Mouse (Mus musculus) left cerebral cortex, adult 9 months (tissue): ENCODE data around the gene Onecut1.

Experiments
- DNase-seq, 2 experiments: peaks; one replicate each; pipeline ENCODE4 v3.0.0; 2022; ENCODE audit warnings: low spot score in 2 of 2

Gene Onecut1

DNA sequence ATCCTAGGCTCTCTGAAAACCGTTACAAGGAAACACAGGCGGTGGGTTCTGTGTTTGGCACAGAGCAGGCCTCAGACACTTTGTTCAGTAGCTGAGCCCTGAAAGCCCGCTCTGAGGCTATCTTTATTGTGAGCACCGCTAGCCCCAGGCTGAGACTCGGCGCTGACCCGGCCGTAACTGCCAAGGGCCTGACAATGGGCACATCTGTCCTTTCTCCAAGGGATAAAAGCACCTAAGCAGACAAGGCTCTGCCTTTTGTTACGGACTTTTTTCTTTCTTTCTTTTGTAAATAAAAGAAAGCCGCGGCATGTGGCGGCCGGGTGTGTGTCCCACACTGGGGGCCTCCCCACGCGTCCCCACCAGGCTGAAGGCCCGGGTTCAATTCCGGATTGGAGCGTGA lies 1.3 kb upstream of the Onecut1 start:
- DNase-seq: no peak

DNA sequence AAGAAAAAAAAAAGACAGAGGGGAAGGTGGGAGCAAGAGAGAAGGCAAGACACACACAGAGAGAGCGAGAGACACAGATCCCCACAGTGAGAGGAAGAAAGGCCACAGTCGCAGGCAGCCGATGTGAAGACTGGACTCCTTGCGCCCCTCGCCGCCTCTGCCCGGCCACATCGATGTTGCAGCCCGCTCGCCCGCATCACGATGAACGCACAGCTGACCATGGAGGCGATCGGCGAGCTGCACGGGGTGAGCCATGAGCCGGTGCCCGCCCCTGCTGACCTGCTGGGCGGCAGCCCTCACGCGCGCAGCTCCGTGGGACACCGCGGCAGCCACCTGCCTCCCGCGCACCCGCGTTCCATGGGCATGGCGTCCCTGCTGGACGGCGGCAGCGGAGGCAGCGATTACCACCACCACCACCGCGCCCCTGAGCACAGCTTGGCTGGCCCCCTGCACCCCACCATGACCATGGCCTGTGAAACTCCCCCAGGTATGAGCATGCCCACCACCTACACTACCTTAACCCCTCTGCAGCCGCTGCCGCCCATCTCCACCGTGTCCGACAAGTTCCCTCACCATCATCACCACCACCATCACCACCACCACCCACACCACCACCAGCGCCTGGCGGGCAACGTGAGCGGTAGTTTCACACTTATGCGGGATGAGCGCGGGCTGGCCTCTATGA lies 517 bp downstream of the Onecut1 start:
- DNase-seq: no peak

DNA sequence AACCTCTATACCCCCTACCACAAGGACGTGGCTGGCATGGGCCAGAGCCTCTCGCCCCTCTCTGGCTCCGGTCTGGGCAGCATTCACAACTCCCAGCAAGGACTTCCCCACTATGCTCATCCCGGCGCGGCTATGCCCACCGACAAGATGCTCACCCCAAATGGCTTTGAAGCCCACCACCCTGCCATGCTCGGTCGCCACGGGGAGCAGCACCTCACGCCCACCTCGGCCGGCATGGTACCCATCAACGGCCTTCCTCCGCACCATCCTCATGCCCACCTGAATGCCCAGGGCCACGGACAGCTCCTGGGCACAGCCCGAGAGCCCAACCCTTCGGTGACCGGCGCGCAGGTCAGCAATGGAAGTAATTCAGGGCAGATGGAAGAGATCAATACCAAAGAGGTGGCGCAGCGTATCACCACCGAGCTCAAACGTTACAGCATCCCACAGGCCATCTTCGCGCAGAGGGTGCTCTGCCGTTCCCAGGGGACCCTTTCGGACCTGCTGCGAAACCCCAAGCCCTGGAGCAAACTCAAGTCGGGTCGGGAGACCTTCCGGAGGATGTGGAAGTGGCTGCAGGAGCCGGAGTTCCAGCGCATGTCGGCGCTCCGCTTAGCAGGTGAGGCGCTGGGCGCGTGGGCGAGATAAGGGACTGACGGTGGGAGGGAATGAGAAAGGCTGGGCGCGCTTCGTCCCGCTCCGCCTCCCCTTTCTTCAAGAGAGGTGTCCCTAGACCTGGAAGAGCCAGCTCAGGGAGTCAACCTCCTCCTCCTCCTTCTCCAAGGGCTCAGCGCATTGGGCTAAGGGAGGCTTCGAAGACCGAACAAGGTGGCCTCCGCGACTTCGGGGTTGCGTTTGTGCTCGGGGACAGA lies 1.3 kb downstream of the Onecut1 start:
- DNase-seq: no peak

GRCm38 (mm10) chr9:74863655-74864443 lies 2.1 kb downstream of the Onecut1 start:
- no peak for DNase-seq

DNA sequence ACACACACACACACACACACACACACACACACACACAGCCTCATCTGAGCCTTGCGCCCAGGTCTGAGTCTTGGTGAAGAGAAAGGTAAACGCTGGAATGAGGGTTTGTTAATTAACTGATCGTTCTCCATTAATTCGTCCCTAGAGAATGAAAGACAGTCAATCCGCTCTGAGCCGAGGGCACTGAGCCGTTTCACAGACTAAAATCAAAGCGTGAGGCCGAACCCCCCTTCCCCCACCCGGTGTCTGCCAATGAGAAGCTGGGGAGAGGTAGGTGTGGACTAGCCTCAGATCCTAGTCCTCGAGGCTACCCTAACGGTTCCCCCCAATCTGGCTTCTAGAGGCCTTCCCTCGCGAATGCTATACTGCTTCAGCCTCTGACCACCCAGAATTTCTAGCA lies 2.8 kb downstream of the Onecut1 start:
- DNase-seq: no peak

- no peak for DNase-seq
Measured at GRCm38 (mm10) chr9:74866596-74867313, 5.0 kb downstream of the Onecut1 start.

DNA sequence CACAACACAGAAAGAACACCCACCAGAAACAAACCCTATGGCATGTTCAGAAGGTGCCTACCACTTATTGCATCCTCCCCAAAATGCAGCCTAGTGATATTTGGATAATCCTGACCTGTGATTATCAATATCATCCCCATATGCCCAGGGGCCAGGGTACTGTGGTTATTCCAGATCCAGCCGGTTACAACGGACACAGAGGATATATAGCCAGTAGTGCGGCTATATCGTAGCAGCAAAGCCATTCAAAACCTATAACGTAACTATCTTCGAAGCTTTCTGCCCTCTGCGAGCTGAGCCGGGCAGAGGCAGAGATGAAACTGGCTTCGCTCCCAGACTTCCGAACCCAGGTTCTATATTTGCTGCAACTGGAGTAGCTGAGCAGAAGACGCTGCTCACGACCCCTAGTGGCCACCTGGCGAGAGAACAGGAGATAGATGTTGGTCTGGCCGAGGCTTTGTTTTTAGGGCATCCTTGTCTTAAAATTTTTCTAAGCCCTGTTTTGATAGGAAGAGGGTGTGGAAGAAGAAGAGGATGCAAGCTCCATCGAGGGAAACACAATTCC lies 6.0 kb downstream of the Onecut1 start:
- DNase-seq: peak in 1 of 2 experiments; percentile 67

GRCm38 (mm10) chr9:74868336-74868950 lies 6.7 kb downstream of the Onecut1 start:
- no peak for DNase-seq

DNA sequence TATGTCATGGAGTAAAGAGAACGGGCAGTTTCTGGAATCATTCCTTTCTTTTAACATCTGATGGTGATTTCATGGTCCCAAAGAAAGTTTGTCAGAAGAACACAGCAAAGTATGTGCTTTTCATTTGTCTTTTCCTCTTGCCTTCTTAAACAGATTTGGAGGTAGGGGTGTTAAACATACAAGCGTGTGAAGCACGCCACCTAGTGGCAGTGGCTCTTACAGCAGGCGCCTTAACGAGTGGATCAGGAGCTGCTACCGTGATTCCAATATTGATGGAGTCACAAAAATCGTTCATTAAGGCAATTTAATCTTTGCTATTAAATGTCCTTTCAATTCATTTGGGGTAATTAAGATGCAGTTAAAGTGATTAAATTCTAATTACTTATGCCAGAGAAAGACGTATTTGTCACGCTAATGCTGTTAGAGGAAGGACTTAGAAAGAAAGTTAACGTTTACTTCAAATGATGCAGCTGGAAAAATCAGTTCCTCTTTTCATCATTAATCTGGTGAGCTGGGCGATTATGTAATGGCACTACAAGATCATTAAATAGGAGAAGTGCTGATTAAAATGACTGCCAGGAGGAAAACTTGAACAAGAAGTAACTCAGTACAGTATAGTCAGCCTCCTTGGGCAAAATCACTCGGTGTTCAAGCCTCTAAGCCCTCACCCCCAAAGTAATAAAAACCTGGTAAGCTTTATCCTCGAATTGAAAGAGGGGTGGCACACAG lies 9.4 kb downstream of the Onecut1 start:
- peak; percentile 16 to 86 for DNase-seq

GRCm38 (mm10) chr9:74876328-74876727 lies 14.6 kb downstream of the Onecut1 start:
- DNase-seq: no peak

- no peak for DNase-seq
Measured at GRCm38 (mm10) chr9:74877709-74878108, 16.0 kb downstream of the Onecut1 start.

DNA sequence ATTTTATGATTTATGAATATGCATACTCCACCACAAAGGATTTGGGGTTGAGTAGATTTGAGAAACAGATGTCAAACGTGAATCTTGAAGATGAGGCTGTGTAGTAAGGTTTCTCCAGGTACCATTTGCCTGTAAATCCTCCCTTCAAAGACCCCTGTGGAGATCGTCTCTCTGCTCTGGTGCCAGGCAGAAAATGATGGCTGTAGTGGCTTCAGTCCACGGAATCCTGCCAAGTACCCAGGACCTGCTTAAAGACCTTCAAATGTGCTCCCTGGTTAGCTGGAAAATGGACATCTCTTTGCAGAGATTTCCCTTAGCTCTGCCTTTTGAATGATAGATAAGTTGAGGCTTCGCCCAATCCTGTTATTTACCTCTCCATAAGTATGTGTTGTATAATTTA lies 26.1 kb downstream of the Onecut1 start:
- no peak for DNase-seq

DNA sequence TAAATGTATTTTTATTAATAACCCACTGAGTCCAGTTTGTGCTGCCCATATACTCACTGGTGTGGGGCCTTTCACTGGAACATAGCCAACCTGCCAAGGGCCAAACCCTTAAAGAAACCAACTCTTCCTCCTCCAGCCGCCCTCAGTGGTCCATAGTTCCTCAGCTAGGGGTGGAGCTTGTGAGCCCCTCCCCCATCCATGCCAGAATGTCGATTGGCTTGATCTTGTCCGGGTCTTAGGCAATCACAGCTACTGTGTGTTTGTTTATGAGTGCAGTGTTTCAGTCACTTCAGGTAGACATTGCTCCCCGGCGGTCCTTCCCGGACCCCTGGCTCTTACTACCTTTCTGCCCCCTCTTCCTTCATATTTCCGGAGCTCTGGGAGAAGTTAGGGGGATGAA lies 35.0 kb downstream of the Onecut1 start:
- DNase-seq: no peak

DNA sequence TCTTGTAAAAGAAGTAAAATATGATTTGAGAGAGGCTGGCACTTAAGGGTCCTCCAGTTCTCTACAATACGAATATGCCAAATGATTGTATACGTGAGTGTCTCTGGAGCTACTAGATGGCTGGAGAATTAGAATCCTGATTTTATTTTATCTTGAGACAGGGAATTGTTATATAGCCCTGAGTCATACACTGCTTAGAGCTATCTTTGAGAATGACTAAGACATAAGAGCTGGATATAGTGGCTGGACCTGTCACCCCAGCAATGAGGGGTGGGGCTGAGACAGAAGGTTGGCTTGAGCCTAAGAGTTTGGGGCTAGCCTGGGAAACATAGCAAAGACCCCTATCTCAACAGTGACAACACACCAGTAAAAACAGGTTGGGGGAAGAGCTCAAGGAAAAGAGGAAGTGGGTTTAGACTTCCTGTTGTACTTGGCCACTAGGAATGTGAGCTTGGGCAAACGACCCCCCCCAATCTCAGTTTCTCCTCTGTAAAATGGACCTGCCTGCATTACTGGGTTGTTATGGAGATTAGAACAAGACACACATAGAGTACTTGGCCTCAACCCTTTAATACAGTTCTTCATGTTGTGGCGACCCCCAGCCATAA lies 35.8 kb downstream of the Onecut1 start:
- DNase-seq: no peak

DNA sequence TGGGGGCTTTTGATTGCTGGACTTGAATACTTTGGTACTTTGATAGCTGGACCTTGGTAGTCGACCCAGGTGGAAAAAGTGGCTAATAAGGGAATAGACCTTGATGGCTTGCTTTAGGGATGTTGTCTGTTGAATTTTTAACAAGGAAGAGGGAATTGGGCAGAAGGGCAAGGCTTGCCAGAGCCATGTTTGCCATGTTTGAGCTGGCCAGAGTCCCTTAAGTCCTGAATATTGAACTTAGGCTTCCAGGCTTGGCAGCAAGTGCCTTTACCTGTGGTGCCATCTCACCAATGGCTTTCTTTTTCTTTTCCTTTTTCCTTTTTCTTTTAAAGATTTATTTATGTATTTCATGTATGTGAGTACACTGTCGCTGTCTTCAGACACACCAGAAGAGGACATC lies 38.4 kb downstream of the Onecut1 start:
- DNase-seq: no peak

GRCm38 (mm10) chr9:74904866-74905508 lies 43.3 kb downstream of the Onecut1 start:
- DNase-seq: peak; percentile 16 to 77

GRCm38 (mm10) chr9:74906951-74907350 lies 45.2 kb downstream of the Onecut1 start:
- no peak for DNase-seq

DNA sequence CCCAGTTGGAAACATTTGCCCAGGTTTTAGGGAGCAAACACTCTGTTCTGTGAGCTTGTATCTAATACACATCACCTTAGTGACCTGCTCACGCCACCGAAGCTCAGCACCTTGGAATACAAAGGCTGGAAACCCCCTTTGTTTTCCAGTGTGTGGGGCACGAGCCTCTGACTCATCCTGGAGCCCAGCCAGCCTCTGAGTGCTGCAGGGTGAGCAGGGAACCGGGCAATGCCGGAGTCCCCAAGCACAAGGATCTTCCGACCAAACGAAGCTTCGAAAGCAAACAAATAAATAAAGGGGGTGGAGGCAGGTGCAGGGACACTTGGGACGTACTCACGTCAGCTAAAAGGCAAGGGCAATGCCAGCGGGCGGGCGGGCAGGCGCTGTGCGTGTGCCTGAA lies 47.5 kb downstream of the Onecut1 start:
- no peak for DNase-seq

GRCm38 (mm10) chr9:74910226-74910759 lies 48.6 kb downstream of the Onecut1 start:
- DNase-seq: no peak
